Mouse (Mus musculus): Measurements from ENCODE around the gene Runx3. TPM values are rescaled to one million over a fixed set of nuclear protein-coding genes. Genes with fewer than 3 reads are reported as not detected.

The Runx3 gene
- total RNA-seq, 2 experiments from 2014 or later, result not detected

DNA sequence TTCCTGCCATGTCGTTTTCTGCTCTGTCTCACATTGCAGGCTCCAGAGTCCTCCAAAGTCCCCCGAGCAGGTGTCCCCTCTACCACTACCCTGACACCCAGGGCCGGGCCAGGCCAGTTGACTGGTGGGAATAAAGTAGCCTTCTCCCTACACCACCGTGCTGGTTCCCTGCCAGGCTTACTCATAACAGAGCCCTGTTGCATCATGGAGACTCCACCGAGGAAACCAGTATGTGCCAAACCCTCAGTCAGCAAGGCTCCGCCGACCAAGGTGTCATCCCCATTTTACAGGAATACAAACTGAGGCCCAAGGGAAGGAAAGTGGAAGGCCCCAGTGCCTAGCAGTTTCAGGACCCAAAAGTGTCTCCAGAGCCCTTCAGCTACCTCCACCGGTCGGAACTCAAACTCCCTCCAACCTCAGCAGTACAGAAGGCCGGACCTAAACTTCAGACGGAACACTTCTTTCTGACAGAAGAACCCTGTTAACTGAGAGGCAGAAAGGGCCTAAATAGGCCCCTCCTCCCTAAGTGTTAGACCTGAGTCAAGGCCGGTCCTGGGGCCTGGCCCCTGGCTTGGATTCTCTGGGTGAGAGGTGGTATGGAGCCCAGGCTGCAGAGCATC, 1.5 kb upstream of the Runx3 start:
- H3K27ac ChIP-seq, result no peak overlapping the region
- no peak overlapping the region for H3K4me3 ChIP-seq
- TF ChIP-seq CTCF (conservative IDR thresholded peaks at IDR 0.05), result no peak
- no peak for DNase-seq (ENCODE audit: low spot score in 2 of 2)

DNA sequence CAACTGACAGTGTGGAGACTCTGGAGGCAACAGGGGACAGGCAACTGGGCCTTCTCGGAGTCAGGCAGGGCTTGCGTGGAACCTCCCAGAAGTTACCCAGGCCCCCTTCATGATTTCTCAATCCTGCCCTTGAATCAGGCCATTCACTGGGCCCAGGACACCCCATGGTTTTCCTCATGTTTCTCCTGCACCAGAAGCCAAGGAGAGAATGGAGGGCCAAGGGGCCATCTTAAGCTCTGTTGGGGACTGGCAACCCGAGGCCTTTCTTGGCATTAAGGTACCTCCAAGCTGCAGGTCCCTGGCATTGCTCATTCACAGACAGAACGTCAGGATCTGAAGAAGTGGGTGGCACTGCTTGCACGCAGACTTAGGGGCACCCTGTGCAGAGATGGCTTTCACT, 3.3 kb downstream of the Runx3 start:
- Histone ChIP-seq H3K4me3 (no peak overlapping the region), H3K27ac (no peak overlapping the region)
- TF ChIP-seq CTCF (conservative IDR thresholded peaks at IDR 0.05), result no peak
- no peak for DNase-seq (ENCODE audit: low spot score in 2 of 2)

DNA sequence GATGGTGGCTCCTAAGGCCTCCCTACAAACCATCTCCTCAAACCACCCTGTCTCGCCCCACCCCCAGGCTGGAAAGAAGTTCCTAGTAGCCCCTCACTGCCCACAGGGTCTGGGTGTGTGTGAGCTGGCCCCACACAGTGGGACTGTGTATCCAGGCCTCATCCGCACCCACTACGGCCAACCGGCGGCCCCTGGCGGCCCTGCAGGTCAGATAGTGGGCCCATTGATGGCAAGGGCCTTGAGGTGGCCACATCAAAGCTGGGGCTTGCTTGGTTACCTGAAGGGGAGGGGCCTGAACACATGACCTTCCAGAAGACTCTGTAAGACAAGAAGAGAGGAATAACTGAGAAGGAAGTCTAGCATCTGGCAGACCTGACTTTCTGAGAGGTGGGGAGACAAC, 4.3 kb downstream of the Runx3 start:
- no peak for DNase-seq (ENCODE audit: low spot score in 2 of 2)
- no peak overlapping the region for H3K4me3 ChIP-seq
- no peak for TF ChIP-seq CTCF (conservative IDR thresholded peaks at IDR 0.05)
- H3K27ac ChIP-seq, result no peak overlapping the region

DNA sequence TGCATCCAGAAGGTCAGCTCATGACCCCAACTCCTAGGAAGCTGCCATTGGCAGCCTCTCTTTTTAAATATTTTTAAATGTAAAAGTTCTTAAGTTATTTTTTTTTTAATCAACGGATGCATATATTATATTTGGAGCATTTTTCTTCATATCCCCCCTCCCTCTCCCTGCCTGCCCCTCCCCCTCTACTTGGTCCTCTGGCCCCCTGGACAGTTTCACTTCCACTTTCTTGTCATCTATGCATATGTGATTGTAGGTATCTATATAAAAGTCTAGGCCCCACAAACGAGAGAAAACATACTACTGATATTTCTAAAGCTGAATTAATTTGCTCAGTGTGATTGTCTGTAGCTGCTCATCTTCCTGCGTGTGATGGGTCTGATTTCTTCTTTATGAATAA, 4.7 kb downstream of the Runx3 start:
- TF ChIP-seq CTCF (conservative IDR thresholded peaks at IDR 0.05), result no peak
- no peak for DNase-seq (ENCODE audit: low spot score in 2 of 2)
- no peak overlapping the region for H3K27ac ChIP-seq
- no peak overlapping the region for H3K4me3 ChIP-seq

DNA sequence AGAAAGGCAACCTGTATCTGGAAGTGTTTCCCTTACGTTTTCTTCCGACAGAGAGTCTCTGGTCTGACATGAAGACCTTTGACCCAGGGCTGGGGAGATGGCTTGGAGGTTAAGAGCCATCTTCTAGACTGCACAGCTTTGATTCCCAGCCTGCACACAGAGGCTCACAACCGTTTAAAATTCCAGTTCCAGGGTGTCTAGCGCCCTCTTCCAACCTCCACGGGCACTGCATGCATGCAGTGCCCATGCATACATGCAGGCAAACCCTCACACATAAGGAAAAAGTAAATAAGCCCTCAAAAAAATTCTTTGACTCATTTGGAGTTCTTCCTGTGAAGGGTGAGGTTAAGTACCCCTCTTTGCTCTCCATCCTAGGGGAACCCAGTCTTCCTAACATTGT, 5.9 kb downstream of the Runx3 start:
- no peak for DNase-seq (ENCODE audit: low spot score in 2 of 2)
- Histone ChIP-seq H3K27ac (no peak overlapping the region), H3K4me3 (no peak overlapping the region)
- peak; percentile 20 for TF ChIP-seq CTCF (conservative IDR thresholded peaks at IDR 0.05)

DNA sequence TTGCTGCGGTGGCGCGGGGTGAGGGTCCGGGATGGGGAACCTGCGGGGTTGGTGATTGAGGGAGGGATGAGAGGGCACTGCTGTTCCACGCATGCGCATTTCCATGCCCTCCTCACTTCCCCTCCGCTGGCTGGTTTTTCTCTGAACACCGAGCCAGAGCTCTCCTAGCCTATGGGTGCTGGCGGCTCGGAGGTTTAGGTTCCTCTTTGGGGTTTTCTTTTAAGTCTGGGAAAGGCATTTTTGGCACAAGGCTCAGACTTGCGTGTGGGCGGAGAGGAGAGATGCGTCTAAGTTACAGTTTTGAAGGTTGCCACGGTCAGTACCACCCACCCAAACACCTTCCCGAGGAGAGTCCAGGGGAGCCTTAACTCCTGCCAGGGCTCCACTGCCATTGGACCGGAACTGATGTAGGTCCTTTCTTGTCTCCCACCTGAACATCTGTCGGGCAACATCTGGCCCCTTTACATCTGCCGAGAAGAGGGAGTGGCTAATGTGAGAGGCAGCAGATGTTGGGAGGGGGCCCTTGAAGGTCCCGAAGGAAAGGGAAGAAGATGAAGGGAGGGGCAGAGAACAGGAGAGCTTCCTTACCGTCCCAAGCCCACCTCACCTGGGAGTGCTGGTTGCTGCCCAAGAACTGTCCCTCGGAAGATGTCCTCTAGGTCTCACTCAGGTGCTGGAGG, 8.5 kb downstream of the Runx3 start:
- no peak for TF ChIP-seq CTCF (conservative IDR thresholded peaks at IDR 0.05)
- Histone ChIP-seq H3K27ac (no peak overlapping the region), H3K4me3 (peak overlapping the region; percentile 8; the same call in 1 of the 2 replicates)
- DNase-seq (ENCODE audit: low spot score in 2 of 2), result no peak

DNA sequence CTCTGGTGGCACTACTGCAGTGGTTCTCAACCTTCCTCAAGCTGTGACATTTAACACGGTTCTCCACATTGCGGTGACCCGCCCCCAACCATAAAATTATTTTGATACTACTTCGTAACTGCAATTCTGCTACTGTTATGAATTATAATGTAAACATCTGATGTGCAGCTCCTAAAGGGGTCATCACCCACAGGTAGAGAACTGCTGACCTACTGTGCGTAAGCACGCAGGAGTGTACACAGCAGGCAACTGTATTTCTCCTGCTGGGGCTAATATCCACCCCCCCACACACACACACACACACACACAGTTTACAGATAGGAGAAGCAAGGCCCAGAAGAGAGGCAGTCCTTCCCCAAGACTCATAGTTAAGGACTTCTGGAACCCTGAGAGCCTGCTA, 9.7 kb downstream of the Runx3 start:
- Histone ChIP-seq H3K27ac (no peak overlapping the region), H3K4me3 (no peak overlapping the region)
- no peak for TF ChIP-seq CTCF (conservative IDR thresholded peaks at IDR 0.05)
- DNase-seq (ENCODE audit: low spot score in 2 of 2), result no peak

DNA sequence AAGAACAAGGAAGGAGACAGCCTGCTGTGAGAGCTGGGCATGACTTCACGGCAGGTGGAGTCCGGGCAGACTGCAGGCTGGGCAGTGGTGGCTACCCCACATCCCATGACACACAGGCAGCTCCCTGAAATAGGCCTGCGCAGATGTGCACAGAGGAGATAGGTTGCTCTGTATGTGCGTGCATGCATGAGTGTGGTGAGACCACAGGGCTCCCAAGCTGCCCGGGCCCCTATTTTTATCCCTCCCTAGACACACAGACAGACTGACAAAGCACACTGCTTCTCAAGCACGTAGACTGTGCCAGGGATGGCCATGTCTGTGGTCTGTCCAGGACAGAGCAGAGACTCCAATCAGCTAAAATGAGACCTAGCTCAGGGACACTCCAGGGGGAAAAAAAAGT, 10.7 kb downstream of the Runx3 start:
- no peak for TF ChIP-seq CTCF (conservative IDR thresholded peaks at IDR 0.05)
- Histone ChIP-seq H3K27ac (no peak overlapping the region), H3K4me3 (no peak overlapping the region)
- DNase-seq (ENCODE audit: low spot score in 2 of 2), result no peak

DNA sequence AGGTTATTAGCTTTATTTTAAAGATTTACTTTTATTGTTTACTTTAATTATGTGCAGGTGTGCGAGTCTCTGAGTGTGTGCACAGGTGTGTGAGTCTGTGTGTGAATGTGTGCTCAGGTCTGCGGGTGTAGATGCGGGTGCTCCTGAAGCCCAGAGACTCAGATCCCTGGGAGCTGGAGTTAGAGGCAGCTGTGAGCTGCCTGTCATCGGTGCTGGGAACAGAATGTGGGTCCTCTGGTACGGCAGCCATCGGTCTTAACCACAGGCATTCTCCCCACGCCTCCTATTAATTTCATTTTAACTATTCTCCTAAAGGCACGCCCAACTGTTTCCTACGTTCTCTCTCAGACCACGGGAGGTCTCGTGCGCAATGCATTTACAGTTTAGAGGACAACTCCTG, 12.3 kb downstream of the Runx3 start:
- Histone ChIP-seq H3K4me3 (no peak overlapping the region), H3K27ac (no peak overlapping the region)
- no peak for TF ChIP-seq CTCF (conservative IDR thresholded peaks at IDR 0.05)
- no peak for DNase-seq (ENCODE audit: low spot score in 2 of 2)

DNA sequence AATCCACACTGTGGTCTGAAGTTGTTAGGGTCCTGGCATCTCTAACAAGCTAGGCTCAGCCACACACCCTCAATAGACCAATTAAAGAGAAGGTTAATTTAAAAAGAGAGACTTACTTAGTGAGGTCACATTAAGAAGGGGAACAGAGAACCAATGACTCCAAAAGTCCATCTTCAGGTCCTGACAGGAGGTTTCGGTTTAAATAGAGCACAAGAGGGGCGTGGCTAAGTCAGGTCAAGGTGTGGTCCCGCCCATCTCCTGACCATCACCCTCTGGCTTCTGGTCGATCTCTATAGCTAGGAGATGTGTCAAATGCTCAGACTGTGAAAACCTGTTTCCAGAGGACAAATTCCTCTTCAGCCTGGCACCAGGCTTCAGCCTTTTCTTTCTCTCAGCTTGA, 13.3 kb downstream of the Runx3 start:
- TF ChIP-seq CTCF (conservative IDR thresholded peaks at IDR 0.05), result no peak
- Histone ChIP-seq H3K27ac (no peak overlapping the region), H3K4me3 (no peak overlapping the region)
- no peak for DNase-seq (ENCODE audit: low spot score in 2 of 2)

DNA sequence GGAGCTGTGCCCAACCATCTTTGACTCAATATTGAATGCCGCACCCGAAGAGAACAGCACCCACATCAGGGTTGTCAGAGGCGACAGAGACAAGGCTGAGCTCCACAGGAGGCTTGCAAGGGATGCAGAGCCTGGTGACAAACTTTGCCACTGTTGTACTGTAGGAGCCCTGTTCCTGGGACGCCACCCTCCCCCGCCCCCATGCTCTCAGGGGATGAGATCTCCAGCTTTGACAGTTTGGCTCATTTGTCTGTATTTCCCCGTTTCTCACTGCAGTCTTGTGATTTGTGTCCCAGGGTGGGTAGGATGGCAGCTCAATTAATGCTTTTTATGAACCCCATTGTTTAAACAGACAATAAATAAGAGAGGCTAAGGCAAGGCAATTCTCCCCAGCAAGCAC, 14.9 kb downstream of the Runx3 start:
- no peak for TF ChIP-seq CTCF (conservative IDR thresholded peaks at IDR 0.05)
- no peak overlapping the region for H3K27ac ChIP-seq
- H3K4me3 ChIP-seq, result no peak overlapping the region
- DNase-seq (ENCODE audit: low spot score in 2 of 2), result no peak

DNA sequence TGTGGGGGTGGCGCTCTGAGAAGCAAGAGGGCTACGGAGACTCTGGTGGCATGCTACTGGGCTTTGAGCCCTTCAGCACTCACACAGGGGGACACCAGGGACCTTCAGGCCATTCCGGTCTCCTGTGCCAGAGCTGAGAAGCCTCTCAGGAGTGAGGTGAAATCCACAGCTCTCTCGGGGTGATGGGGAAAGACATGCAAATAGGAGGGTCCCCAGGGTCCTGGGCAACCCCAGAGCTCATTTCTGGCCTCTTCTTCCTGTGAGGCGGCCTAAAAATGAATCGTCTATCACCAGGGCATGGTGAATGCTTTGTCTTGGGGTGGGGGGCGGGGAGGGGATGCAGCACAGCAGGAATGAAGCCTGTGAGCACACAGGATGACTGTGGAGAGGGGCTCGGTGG, 15.8 kb downstream of the Runx3 start:
- Histone ChIP-seq H3K27ac (no peak overlapping the region), H3K4me3 (no peak overlapping the region)
- DNase-seq (ENCODE audit: low spot score in 2 of 2), result no peak
- no peak for TF ChIP-seq CTCF (conservative IDR thresholded peaks at IDR 0.05)

DNA sequence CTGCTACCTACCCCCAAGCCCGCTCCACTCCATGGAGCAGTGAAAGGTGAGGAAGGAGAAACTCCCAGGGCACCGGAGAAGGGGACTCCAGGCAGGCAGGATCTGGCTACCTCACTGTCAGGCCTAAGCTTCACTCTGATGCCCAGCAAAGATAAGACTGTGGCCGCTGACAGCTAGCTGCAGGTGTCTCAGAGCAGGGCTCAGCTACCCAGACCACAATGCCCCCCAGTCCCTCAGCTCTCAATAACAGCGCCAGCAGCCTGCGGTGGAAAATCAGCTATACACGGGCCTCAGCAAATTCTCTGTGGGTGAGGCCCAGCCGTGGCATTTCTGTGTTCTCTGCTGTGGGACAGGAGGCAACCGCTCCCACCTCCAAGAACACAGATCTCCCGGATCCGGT, 16.2 kb downstream of the Runx3 start:
- TF ChIP-seq CTCF (conservative IDR thresholded peaks at IDR 0.05), result no peak
- Histone ChIP-seq H3K4me3 (no peak overlapping the region), H3K27ac (no peak overlapping the region)
- DNase-seq (ENCODE audit: low spot score in 2 of 2), result no peak
